Mouse (Mus musculus): Measurements from ENCODE around the gene 1700025G04Rik.

1700025G04Rik gene

GRCm38 (mm10) chr1:152033731-152034130 lies 56.2 kb downstream of the 1700025G04Rik start:
- in situ Hi-C loops (cut with MseI, MboI): no loop called here

DNA sequence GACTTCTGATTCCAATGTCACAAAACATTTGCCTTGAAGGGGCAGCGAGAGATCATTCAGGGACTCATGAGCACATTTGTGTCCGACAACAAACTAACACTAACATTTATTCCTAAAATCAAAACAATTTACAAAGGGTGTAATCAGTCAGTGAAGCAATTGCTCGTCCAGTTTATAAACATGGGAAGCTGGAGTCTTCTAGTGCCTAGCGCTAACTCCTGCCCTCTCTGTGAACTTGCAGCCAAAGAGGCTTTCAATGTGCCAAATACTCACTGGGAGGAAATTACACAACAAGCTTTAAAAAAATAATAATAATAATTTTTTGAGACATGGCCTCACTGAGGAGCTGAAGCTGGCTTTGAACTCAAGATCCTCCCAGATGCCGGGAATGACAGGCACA lies 57.8 kb downstream of the 1700025G04Rik start:
- in situ Hi-C loops (cut with MseI, MboI): no loop called here

DNA sequence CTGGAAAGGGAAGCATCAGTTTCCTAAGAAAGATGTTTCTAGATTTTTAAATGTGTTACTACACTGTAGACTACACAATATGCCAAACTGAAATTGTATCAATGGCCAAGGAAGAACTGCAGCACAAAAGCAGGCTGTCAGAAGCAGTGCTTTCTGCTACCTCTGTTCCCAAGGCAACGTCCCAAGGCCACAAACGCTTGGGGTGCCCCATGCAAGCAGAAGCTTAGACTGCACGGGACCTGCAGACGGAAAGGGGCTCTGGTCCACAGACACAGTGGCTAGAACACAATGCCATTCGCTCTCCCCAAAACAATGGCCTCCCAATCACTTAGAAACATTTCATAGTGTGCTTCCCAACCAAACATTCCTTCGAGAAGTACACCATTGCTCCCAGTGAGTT lies 59.4 kb downstream of the 1700025G04Rik start:
- in situ Hi-C loops (cut with MseI, MboI): no loop called here

DNA sequence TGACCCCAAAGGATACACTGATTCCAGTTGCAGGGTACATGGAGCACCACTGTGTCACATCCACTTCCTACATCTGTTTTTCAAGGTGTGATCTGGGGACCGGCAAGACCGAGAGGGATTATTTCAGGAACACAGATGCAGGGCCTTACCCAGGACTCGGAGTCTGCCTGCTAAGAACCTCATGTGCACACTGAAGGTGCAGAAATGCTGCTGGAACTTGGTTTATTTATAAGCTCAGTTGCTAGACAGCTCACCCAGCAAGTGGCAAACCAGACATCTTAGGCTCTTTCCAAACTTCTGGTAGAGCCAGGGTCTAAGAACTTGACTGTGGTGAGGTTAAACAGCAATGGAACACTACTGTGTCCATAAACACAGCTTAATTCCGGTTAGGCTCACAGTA lies 61.2 kb downstream of the 1700025G04Rik start:
- in situ Hi-C loops (cut with MseI, MboI): no loop called here

GRCm38 (mm10) chr1:152026762-152027161 lies 63.2 kb downstream of the 1700025G04Rik start:
- in situ Hi-C loops (cut with MseI, MboI): no loop called here

DNA sequence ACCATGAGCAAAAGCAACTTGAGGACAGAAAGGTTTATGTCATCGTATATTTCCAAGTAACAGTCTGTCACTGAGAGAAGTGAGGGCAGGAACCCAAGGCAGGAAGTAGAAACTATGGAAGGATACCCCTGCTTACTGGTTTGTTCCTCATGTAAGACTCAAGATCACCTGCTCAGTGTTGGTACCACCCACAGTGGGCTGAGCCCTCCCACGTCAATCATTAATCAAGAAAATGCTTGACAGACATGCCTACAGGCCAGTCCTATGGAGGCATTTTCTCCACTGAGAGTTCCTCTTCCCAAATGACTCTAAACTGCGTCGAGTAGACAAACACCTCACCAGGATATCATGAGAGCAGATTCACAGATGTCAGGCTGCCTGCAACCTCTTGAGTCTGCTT lies 64.6 kb downstream of the 1700025G04Rik start:
- in situ Hi-C loops (cut with MseI, MboI): no loop called here

DNA sequence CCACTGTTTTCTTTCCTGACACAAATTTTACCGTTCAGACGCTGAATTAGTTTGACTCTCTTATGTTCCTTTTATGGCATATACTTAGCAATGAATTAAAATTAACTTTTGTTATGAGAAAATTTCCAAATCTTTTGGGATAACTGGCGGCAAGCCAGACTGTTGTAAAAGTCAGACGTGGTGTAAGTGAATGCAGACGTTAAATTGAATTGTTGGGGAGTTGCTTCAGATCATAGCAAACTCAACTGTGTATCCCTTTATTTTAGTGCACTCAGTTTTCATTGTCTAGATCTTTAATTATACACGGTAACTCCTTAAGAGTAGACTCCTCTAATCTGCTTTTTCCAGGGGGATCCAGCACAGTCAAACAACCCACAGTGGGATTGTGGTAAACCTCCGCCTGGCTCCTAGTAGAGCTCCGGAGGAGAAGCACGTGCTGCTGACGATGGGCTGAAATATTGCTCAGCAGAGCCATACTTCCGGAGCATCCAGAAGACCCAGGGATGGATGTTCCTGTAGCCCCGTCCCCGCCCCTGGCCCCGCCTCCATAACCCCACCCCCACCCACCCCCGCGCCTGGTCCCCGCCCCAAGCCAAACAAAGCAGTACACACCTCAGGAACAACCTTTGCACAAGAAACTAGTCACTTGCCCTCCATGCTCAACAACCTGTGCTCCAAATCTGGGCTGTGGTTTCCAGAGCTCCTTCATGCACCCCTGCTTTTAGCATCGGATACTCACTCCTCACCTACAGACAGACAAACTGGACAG lies 65.7 kb downstream of the 1700025G04Rik start:
- in situ Hi-C loops (cut with MseI, MboI): no loop called here

DNA sequence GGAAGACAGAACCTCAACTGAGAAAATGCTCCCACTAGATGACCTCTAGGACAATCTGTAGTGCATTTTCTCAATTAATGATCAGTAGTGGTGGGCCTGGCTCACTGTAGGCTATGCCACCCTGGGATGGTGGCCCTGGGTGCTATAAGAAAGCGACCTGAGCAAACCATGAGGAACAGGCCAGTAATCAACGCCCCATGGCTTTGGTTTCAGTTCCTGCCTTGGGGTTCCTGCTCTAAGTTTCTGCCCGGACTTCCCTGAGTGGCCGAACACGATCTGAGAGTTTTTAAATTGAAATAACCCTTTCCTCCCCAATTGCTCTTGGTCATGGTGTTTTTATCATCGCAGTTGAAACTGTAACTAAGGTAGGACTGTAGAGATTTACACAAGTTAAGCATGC lies 69.1 kb downstream of the 1700025G04Rik start:
- in situ Hi-C loops (cut with MseI, MboI): no loop called here

- in situ Hi-C loops (cut with MseI, MboI): no loop called here
Observed at GRCm38 (mm10) chr1:152020070-152020469, 69.9 kb downstream of the 1700025G04Rik start.

GRCm38 (mm10) chr1:152019196-152019595 lies 70.7 kb downstream of the 1700025G04Rik start:
- in situ Hi-C loops (cut with MseI, MboI): no loop called here

DNA sequence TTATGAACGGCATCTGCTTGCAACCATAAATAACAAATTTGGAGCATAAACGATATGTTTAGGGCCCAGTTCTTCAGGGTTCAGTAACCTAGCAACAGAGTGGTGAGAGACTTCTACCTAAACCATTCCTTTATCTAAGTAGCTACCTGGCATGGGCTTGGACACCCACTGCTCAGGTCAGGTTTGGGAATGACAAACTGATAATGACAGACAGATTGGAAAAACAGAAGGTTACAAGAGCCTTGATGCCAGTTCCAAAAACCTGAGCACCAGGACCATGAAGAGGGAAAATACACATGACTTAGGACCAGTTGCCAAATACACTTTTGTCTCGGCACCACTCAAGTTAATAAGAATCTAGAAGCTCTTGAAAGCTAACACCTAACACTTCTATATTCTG lies 71.6 kb downstream of the 1700025G04Rik start:
- in situ Hi-C loops (cut with MseI, MboI): no loop called here

DNA sequence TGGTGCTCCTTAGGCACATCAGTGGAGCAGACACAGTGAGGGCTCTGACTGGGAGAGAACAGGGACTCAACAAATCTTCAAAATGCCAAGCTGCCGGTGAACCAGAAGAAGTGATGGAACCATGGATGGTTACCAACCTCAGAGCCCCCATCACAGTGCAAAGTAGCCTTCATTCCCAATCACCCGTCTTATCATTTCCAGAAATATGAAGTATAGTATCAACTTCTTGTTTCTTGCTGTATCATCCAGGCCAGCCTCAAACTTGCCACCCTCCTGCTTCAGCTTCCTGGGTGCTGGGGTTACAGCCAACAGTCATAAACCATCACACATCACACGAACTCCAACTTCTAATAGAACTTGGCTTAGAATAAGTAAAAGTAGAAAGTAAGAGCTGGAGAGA lies 73.3 kb downstream of the 1700025G04Rik start:
- in situ Hi-C loops (cut with MseI, MboI): no loop called here

DNA sequence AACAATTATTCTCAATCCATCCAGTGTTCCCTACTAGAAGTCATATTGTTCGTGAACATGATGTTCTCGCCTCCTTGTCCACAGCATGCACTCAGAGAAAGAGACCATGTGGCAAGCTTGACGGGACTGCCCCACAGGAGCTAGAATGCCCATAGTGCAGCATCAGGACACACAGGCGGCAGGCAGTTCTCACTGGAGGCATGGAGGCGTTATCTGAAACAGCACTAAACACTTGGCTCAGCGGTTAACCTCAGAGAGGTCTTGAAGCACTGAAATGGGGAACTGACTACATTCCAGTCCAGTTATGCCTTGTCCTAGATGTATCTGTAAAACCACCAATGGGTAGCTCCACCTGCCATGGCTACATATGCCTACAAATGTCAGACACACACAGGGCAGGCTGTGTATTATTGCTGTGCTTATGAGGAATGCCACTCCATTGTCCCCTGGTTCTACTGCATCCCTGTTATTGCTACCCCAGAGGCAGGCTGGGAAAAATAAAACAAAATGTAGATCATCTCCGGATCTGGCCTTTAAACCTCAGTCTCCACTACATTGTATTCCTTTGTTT lies 74.3 kb downstream of the 1700025G04Rik start:
- in situ Hi-C loops (cut with MseI, MboI): no loop called here

DNA sequence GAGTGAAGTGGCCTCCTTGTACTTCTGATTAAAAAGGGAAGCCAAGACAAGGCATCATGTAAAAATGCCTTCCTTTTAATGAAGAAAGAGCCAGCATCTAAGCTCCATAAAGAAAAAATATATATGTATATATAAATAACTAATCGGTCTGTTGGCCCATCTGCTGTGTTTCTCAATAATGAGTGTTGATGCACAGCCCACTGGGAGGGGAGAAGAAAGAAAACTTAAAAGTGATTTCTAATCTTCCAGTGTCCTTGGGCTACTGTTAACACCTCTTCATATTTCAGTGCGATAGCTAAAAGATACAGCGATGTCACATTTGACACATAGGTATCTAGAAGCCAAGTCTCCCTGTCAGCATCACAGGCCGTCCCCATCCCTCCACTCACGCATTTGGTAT lies 78.2 kb downstream of the 1700025G04Rik start:
- in situ Hi-C loops (cut with MseI, MboI): no loop called here

GRCm38 (mm10) chr1:152010251-152010980 lies 79.5 kb downstream of the 1700025G04Rik start:
- in situ Hi-C loops (cut with MseI, MboI): no loop called here

GRCm38 (mm10) chr1:152008473-152008991 lies 81.4 kb downstream of the 1700025G04Rik start:
- in situ Hi-C loops (cut with MseI, MboI): no loop called here

- in situ Hi-C loops (cut with MseI, MboI): no loop called here
Observed at GRCm38 (mm10) chr1:152006529-152006928, 83.4 kb downstream of the 1700025G04Rik start.

- in situ Hi-C loops (cut with MseI, MboI): no loop called here
Observed at GRCm38 (mm10) chr1:152004509-152004908, 85.4 kb downstream of the 1700025G04Rik start.

DNA sequence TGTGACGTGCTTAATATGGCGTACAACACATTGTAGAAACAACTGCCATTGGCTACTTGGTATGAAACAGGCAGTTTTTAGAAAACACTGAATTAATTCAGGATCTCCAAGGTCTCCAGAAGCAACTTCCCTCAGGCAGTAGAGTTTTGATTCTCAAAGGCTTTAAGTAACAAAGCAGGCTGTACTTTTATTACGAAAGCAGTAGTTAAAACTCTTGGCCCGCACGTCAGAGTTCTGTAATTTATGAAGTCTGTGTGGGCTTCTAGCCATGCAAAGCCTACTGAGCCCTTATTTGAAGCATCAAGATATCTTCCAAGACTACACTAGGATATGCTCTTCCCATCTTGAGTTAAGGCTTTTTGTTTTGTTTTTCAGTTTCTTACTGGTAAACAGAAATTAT lies 89.5 kb downstream of the 1700025G04Rik start:
- in situ Hi-C loops (cut with MseI, MboI): no loop called here

DNA sequence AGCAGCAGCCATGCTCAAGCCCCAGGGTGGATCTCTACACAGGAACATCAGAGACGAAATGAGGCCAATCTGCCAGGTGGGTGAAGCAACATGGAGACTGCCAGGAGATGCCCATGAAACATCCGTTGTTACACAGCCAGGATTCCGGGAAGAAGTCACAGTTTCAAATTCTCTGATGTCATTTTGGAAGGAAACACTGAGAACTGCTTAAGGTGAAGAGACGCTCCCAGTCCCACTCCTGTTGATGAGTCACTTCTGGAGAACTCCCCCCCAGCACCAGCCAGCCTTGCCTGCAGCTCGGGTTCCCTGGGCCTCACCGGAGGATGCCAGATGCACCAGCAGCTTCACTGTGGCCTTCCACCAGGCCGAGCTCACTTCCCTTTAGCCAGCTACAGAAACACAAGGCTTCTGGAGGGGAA lies 90.5 kb downstream of the 1700025G04Rik start:
- in situ Hi-C loops (cut with MseI, MboI): no loop called here

GRCm38 (mm10) chr1:151998721-151999206 lies 91.2 kb downstream of the 1700025G04Rik start:
- in situ Hi-C loops (cut with MseI, MboI): no loop called here

- in situ Hi-C loops (cut with MseI, MboI): no loop called here
Observed at GRCm38 (mm10) chr1:151997591-151997990, 92.3 kb downstream of the 1700025G04Rik start.

Measured in mouse trophoblast stem cell (cell line).